Mouse (Mus musculus) CD8-positive naive resting alpha-beta T cell, adult 2 months (primary cell): Measurements from ENCODE around the gene 4930548H24Rik.

Experiments used
- DNase-seq, 2 experiments: peaks; one replicate each; pipeline ENCODE4 v3.0.0; 2022; ENCODE audit warnings: low read depth in 2 of 2, low spot score in 2 of 2

Gene 4930548H24Rik

GRCm38 (mm10) chr5:31535228-31535627, 49.7 kb downstream of the 4930548H24Rik start:
- no peak for DNase-seq
